Mouse (Mus musculus): ENCODE results near the gene Bcl2l11. TPM values are rescaled to one million over a fixed set of nuclear protein-coding genes. Genes with fewer than 3 reads are reported as not detected.
A peak's percentile ranks its signal among the peaks of the same experiment; 100 is the strongest.

The Bcl2l11 gene
- polyA plus RNA-seq, 1 experiment from 2014 or later = 15.3 TPM

GRCm38 (mm10) chr2:128138924-128139323 is 13.1 kb downstream of the Bcl2l11 start:
- WGBS = 92% methylated on average over 8 of the region's 8 CpGs

GRCm38 (mm10) chr2:128139781-128140180 is 13.9 kb downstream of the Bcl2l11 start:
- peaks cover 10% of the 10 kb centered on the region; the same call in 1 of the 2 replicates for H3K36me3 ChIP-seq (ENCODE audit: control insufficient read depth, insufficient read depth, low read length)
- H3K9me3 ChIP-seq (ENCODE audit: control insufficient read depth, low read length) = no peaks in the 10 kb centered on the region
- peaks cover 17% of the 10 kb centered on the region for H3K4me1 ChIP-seq (replicated peaks; ENCODE audit: control insufficient read depth, insufficient read depth, low read length)
- DNase-seq (ENCODE audit: low spot score) (no peak), ATAC-seq (replicated peaks; ENCODE audit: low FRiP score) (no peak)
- WGBS = 87% methylated on average over 15 of the region's 15 CpGs
- H3K27me3 ChIP-seq (replicated peaks; ENCODE audit: control insufficient read depth, insufficient read depth, low read length) = no peaks in the 10 kb centered on the region
- H3K27ac ChIP-seq (ENCODE audit: low read depth, low read length) = no peak overlapping the region
- H3K4me2 ChIP-seq = no peak overlapping the region
- H3K9ac ChIP-seq (ENCODE audit: low read depth, low read length) = no peak overlapping the region
- no peak overlapping the region for H3K4me3 ChIP-seq (ENCODE audit: low read depth, low read length)

More at GRCm38 (mm10) chr2:128138924-128139323, 13.1 kb downstream of the Bcl2l11 start:
- peaks cover 9% of the 10 kb centered on the region for H3K4me1 ChIP-seq (replicated peaks; ENCODE audit: control insufficient read depth, insufficient read depth, low read length)
- H3K36me3 ChIP-seq (ENCODE audit: control insufficient read depth, insufficient read depth, low read length) = peaks cover 9% of the 10 kb centered on the region; the same call in 1 of the 2 replicates
- H3K4me3 ChIP-seq (ENCODE audit: low read depth, low read length) = no peak overlapping the region
- no peak overlapping the region for H3K27ac ChIP-seq (ENCODE audit: low read depth, low read length)
- ATAC-seq (replicated peaks; ENCODE audit: low FRiP score) (no peak), DNase-seq (ENCODE audit: low spot score) (no peak)
- no peak overlapping the region for H3K4me2 ChIP-seq
- H3K9me3 ChIP-seq (ENCODE audit: control insufficient read depth, low read length) = no peaks in the 10 kb centered on the region
- no peaks in the 10 kb centered on the region for H3K27me3 ChIP-seq (replicated peaks; ENCODE audit: control insufficient read depth, insufficient read depth, low read length)
- no peak overlapping the region for H3K9ac ChIP-seq (ENCODE audit: low read depth, low read length)

- H3K9ac ChIP-seq (ENCODE audit: low read depth, low read length) = no peak overlapping the region
- H3K27ac ChIP-seq (ENCODE audit: low read depth, low read length) = no peak overlapping the region
- H3K4me2 ChIP-seq = no peak overlapping the region
- 83% methylated on average over 3 of the region's 3 CpGs for WGBS
- H3K4me1 ChIP-seq (replicated peaks; ENCODE audit: control insufficient read depth, insufficient read depth, low read length) = peaks cover 18% of the 10 kb centered on the region
- peaks cover 7% of the 10 kb centered on the region; the same call in 1 of the 2 replicates for H3K36me3 ChIP-seq (ENCODE audit: control insufficient read depth, insufficient read depth, low read length)
- no peak for DNase-seq (ENCODE audit: low spot score)
- no peaks in the 10 kb centered on the region for H3K27me3 ChIP-seq (replicated peaks; ENCODE audit: control insufficient read depth, insufficient read depth, low read length)
- ATAC-seq (replicated peaks; ENCODE audit: low FRiP score) = no peak
- no peak overlapping the region for H3K4me3 ChIP-seq (ENCODE audit: low read depth, low read length)
- no peaks in the 10 kb centered on the region for H3K9me3 ChIP-seq (ENCODE audit: control insufficient read depth, low read length)
Measured at GRCm38 (mm10) chr2:128140183-128140582, 14.3 kb downstream of the Bcl2l11 start.

GRCm38 (mm10) chr2:128143992-128144391 is 18.2 kb downstream of the Bcl2l11 start:
- Histone ChIP-seq H3K36me3 (ENCODE audit: control insufficient read depth, insufficient read depth, low read length) (peaks cover 8% of the 10 kb centered on the region; the same call in 1 of the 2 replicates), H3K27ac (ENCODE audit: low read depth, low read length) (peak overlapping the region; percentile 55), H3K9me3 (ENCODE audit: control insufficient read depth, low read length) (no peaks in the 10 kb centered on the region), H3K9ac (ENCODE audit: low read depth, low read length) (no peak overlapping the region), H3K4me3 (ENCODE audit: low read depth, low read length) (no peak overlapping the region), H3K4me1 (replicated peaks; ENCODE audit: control insufficient read depth, insufficient read depth, low read length) (peaks cover 19% of the 10 kb centered on the region), H3K27me3 (replicated peaks; ENCODE audit: control insufficient read depth, insufficient read depth, low read length) (no peaks in the 10 kb centered on the region), H3K4me2 (peak overlapping the region; percentile 29; the same call in 1 of the 2 replicates)
- DNase-seq (ENCODE audit: low spot score) (no peak), ATAC-seq (replicated peaks; ENCODE audit: low FRiP score) (peak; percentile 92)

GRCm38 (mm10) chr2:128145433-128145832 is 19.6 kb downstream of the Bcl2l11 start:
- ATAC-seq (replicated peaks; ENCODE audit: low FRiP score) (no peak), DNase-seq (ENCODE audit: low spot score) (no peak)
- no peaks in the 10 kb centered on the region for H3K27me3 ChIP-seq (replicated peaks; ENCODE audit: control insufficient read depth, insufficient read depth, low read length)
- 82% methylated on average over 3 of the region's 3 CpGs for WGBS
- H3K36me3 ChIP-seq (ENCODE audit: control insufficient read depth, insufficient read depth, low read length) = peaks cover 8% of the 10 kb centered on the region; the same call in 1 of the 2 replicates
- H3K9ac ChIP-seq (ENCODE audit: low read depth, low read length) = no peak overlapping the region
- peaks cover 19% of the 10 kb centered on the region for H3K4me1 ChIP-seq (replicated peaks; ENCODE audit: control insufficient read depth, insufficient read depth, low read length)
- no peak overlapping the region for H3K4me3 ChIP-seq (ENCODE audit: low read depth, low read length)
- no peak overlapping the region for H3K27ac ChIP-seq (ENCODE audit: low read depth, low read length)
- no peak overlapping the region for H3K4me2 ChIP-seq
- H3K9me3 ChIP-seq (ENCODE audit: control insufficient read depth, low read length) = no peaks in the 10 kb centered on the region

- ATAC-seq (replicated peaks; ENCODE audit: low FRiP score) = no peak
- Histone ChIP-seq H3K4me3 (ENCODE audit: low read depth, low read length) (no peak overlapping the region), H3K4me1 (replicated peaks; ENCODE audit: control insufficient read depth, insufficient read depth, low read length) (peaks cover 21% of the 10 kb centered on the region), H3K9ac (ENCODE audit: low read depth, low read length) (no peak overlapping the region), H3K4me2 (no peak overlapping the region), H3K27ac (ENCODE audit: low read depth, low read length) (no peak overlapping the region), H3K27me3 (replicated peaks; ENCODE audit: control insufficient read depth, insufficient read depth, low read length) (no peaks in the 10 kb centered on the region), H3K36me3 (ENCODE audit: control insufficient read depth, insufficient read depth, low read length) (peaks cover 10% of the 10 kb centered on the region), H3K9me3 (ENCODE audit: control insufficient read depth, low read length) (no peaks in the 10 kb centered on the region)
- DNase-seq (ENCODE audit: low spot score) = no peak
- WGBS = 76% methylated on average over 5 of the region's 5 CpGs
Measured at GRCm38 (mm10) chr2:128149596-128149995, 23.8 kb downstream of the Bcl2l11 start.

- peaks cover 40% of the 10 kb centered on the region for H3K4me1 ChIP-seq (replicated peaks; ENCODE audit: control insufficient read depth, insufficient read depth, low read length)
- no peak for DNase-seq (ENCODE audit: low spot score)
- peak overlapping the region; percentile 17; the same call in 1 of the 2 replicates for H3K27ac ChIP-seq (ENCODE audit: low read depth, low read length)
- H3K4me2 ChIP-seq = no peak overlapping the region
- H3K9ac ChIP-seq (ENCODE audit: low read depth, low read length) = no peak overlapping the region
- ATAC-seq (replicated peaks; ENCODE audit: low FRiP score) = no peak
- no peak overlapping the region for H3K4me3 ChIP-seq (ENCODE audit: low read depth, low read length)
- 74% methylated on average over 9 of the region's 9 CpGs for WGBS
- no peaks in the 10 kb centered on the region for H3K9me3 ChIP-seq (ENCODE audit: control insufficient read depth, low read length)
- peaks cover 10% of the 10 kb centered on the region for H3K36me3 ChIP-seq (ENCODE audit: control insufficient read depth, insufficient read depth, low read length)
- H3K27me3 ChIP-seq (replicated peaks; ENCODE audit: control insufficient read depth, insufficient read depth, low read length) = no peaks in the 10 kb centered on the region
Measured at GRCm38 (mm10) chr2:128152211-128152610, 26.4 kb downstream of the Bcl2l11 start.

GRCm38 (mm10) chr2:128152845-128153550 is 27.2 kb downstream of the Bcl2l11 start:
- Histone ChIP-seq H3K9me3 (ENCODE audit: control insufficient read depth, low read length) (no peaks in the 10 kb centered on the region), H3K27me3 (replicated peaks; ENCODE audit: control insufficient read depth, insufficient read depth, low read length) (no peaks in the 10 kb centered on the region), H3K36me3 (ENCODE audit: control insufficient read depth, insufficient read depth, low read length) (peaks cover 6% of the 10 kb centered on the region), H3K4me1 (replicated peaks; ENCODE audit: control insufficient read depth, insufficient read depth, low read length) (peaks cover 43% of the 10 kb centered on the region), H3K27ac (ENCODE audit: low read depth, low read length) (peak overlapping the region; percentile 17; the same call in 1 of the 2 replicates), H3K4me2 (no peak overlapping the region), H3K4me3 (ENCODE audit: low read depth, low read length) (no peak overlapping the region), H3K9ac (ENCODE audit: low read depth, low read length) (no peak overlapping the region)
- 73% methylated on average over 16 of the region's 16 CpGs for WGBS
- peak; percentile 59 for ATAC-seq (replicated peaks; ENCODE audit: low FRiP score)
- DNase-seq (ENCODE audit: low spot score) = no peak

- Histone ChIP-seq H3K4me3 (ENCODE audit: low read depth, low read length) (no peak overlapping the region), H3K9me3 (ENCODE audit: control insufficient read depth, low read length) (no peaks in the 10 kb centered on the region), H3K4me1 (replicated peaks; ENCODE audit: control insufficient read depth, insufficient read depth, low read length) (peaks cover 46% of the 10 kb centered on the region), H3K27ac (ENCODE audit: low read depth, low read length) (no peak overlapping the region), H3K4me2 (no peak overlapping the region), H3K36me3 (ENCODE audit: control insufficient read depth, insufficient read depth, low read length) (peaks cover 6% of the 10 kb centered on the region), H3K9ac (ENCODE audit: low read depth, low read length) (no peak overlapping the region), H3K27me3 (replicated peaks; ENCODE audit: control insufficient read depth, insufficient read depth, low read length) (no peaks in the 10 kb centered on the region)
- 79% methylated on average over 11 of the region's 11 CpGs for WGBS
- ATAC-seq (replicated peaks; ENCODE audit: low FRiP score) (no peak; the same call in 1 of the 2 replicates), DNase-seq (ENCODE audit: low spot score) (no peak)
Measured at GRCm38 (mm10) chr2:128153551-128153910, 27.7 kb downstream of the Bcl2l11 start.

All from liver, embryonic 11.5 days (tissue).